Mouse (Mus musculus) G1E (cell line): ENCODE results near the gene Cdh22.

Source experiments
- CTCF ChIP-seq: IDR thresholded peaks from 2 replicates; pipeline ENCODE4 v1.5.1; 2012; ENCODE audit warnings: low read depth, low read length, inconsistent platforms, mixed read lengths
- GATA1 ChIP-seq: IDR thresholded peaks from 2 replicates; pipeline ENCODE4 v1.6.1; 2012; ENCODE audit warnings: borderline replicate concordance, low read length, inconsistent platforms, mixed read lengths
- GATA2 ChIP-seq: IDR thresholded peaks from 2 replicates; pipeline ENCODE4 v1.6.1; 2012; ENCODE audit warnings: low read depth, low read length, inconsistent platforms, borderline replicate concordance
- TAL1 ChIP-seq: conservative IDR thresholded peaks from 2 replicates; pipeline ENCODE4 v1.6.1; 2012; ENCODE audit warnings: low read depth, low read length, inconsistent platforms, mixed read lengths

GRCm38 (mm10) chr2:165217361-165218149 is 17.1 kb downstream of the Cdh22 start:
- TF ChIP-seq CTCF (no peak), GATA2 (no peak), TAL1 (no peak), GATA1 (no peak)
